Mouse (Mus musculus) spleen, adult 2 months (tissue): ENCODE measurements at regions not wholly inside any gene's neighbourhood (a gene's known extent, or its start where the extent isn't known, plus 50 kb on each side); places are given as distances from the start of the nearest gene placed in this dataset.

ENCODE experiments used
- CTCF ChIP-seq: fragments of 200-500 bp; IDR thresholded peaks from 2 replicates; pipeline ENCODE4 v1.5.1; 2011; ENCODE audit warnings: mild to moderate bottlenecking, inconsistent platforms; ENCODE audit not compliant: insufficient read depth, insufficient read length, insufficient replicate concordance; ENCODE audit errors: extremely low read depth
- POLR2A ChIP-seq: fragments of 200-500 bp; IDR thresholded peaks from 2 replicates; pipeline ENCODE4 v1.6.1; 2011; ENCODE audit warnings: low read depth, low read length, inconsistent platforms

DNA sequence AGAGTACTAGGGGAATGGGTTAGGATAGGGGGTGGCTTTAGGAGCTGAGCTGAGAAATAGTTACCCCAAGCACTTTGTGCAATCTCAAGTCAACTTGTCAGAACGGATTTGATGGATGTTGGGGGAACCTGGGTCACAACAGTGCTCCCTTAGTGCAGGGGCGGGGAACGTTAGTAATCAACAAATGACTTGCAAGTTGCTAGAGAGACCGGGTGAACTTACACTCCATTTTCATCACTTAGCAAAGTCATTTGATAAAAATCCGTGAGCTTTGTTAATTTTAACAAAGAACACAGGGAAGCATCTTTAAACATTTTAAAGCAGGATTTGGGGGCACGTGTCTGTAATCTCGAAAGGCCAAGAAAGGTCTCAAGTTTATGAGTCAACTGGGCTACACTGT lies 557.0 kb downstream of the Gm19410 start:
- TF ChIP-seq CTCF = no peak
- no peak for TF ChIP-seq POLR2A
